Mouse (Mus musculus) liver, adult 2 months (tissue): ENCODE results near the gene Atp5g2.

Experiments used
- CTCF ChIP-seq: fragments of 200-500 bp; IDR thresholded peaks from 2 replicates; pipeline ENCODE4 v1.5.1; 2011; ENCODE audit warnings: low read depth, low read length, control low read depth
- POLR2A ChIP-seq: fragments of 200-500 bp; IDR thresholded peaks from 2 replicates; pipeline ENCODE4 v1.6.1; 2011; ENCODE audit warnings: low read length, control low read depth; ENCODE audit not compliant: insufficient read depth; ENCODE audit errors: extremely low read depth

GRCm38 (mm10) chr15:102705923-102706503, 33.9 kb upstream of the Atp5g2 start:
- TF ChIP-seq CTCF (no peak), POLR2A (no peak)
